Mouse (Mus musculus) midbrain, postnatal 0 days (tissue): Measurements from ENCODE around the gene Nmnat3. TPM values are rescaled to one million over a fixed set of nuclear protein-coding genes. Genes with fewer than 3 reads are reported as not detected.

ENCODE experiments used
- ATAC-seq: fragments of 200-750 bp; cut with Nextera tagmentation; 2 replicates; pipeline ENCODE4 v1.8.0; 2017; ENCODE audit warnings: moderate number of reproducible peaks, mild to moderate bottlenecking, moderate TSS enrichment, moderate library complexity; ENCODE audit not compliant: low FRiP score
- DNase-seq: peaks from one replicate; pipeline ENCODE4 v3.0.0-alpha.2; 2015; ENCODE audit warnings: low spot score
- H3K27ac ChIP-seq: fragments of 300-500 bp; sonication (generic); 2 replicates; pipeline ENCODE4 v1.5.1; 2014; ENCODE audit warnings: low read depth, mild to moderate bottlenecking, low read length, mixed read lengths
- H3K27me3 ChIP-seq: fragments of 300-500 bp; sonication (generic); 2 replicates; pipeline ENCODE4 v1.6.1; 2014; ENCODE audit warnings: low read length, control low read depth, mixed read lengths; ENCODE audit not compliant: insufficient read depth
- H3K36me3 ChIP-seq: fragments of 300-500 bp; sonication (generic); 2 replicates; pipeline ENCODE4 v1.6.1; 2014; ENCODE audit warnings: low read length, control low read depth, mixed read lengths; ENCODE audit not compliant: insufficient read depth
- H3K4me1 ChIP-seq: fragments of 300-500 bp; sonication (generic); 2 replicates; pipeline ENCODE4 v1.6.1; 2014; ENCODE audit warnings: mild to moderate bottlenecking, control low read depth, antibody characterized with exemption, low read length, mixed read lengths; ENCODE audit not compliant: insufficient read depth
- H3K4me2 ChIP-seq: fragments of 300-500 bp; sonication (generic); 2 replicates; pipeline ENCODE4 v1.6.1; 2014; ENCODE audit warnings: low read depth, mild to moderate bottlenecking, low read length, mixed read lengths; ENCODE audit not compliant: poor library complexity, severe bottlenecking
- H3K4me3 ChIP-seq: fragments of 300-500 bp; sonication (generic); 2 replicates; pipeline ENCODE4 v1.5.1; 2014; ENCODE audit warnings: low read depth, mild to moderate bottlenecking, low read length, moderate library complexity
- H3K9ac ChIP-seq: fragments of 300-500 bp; sonication (generic); replicated peaks from 2 replicates; pipeline ENCODE4 v1.6.1; 2014; ENCODE audit warnings: mild to moderate bottlenecking, low read length, moderate library complexity, mixed read lengths; ENCODE audit not compliant: poor library complexity, severe bottlenecking
- H3K9me3 ChIP-seq: fragments of 300-500 bp; sonication (generic); 2 replicates; pipeline ENCODE4 v1.6.1; 2016; ENCODE audit warnings: low read length, control low read depth
- CTCF ChIP-seq: IDR thresholded peaks from 2 replicates; pipeline ENCODE4 v1.5.1; 2016; ENCODE audit warnings: antibody characterized with exemption, mild to moderate bottlenecking
- WGBS: fragments of 180-500 bp; shearing (Covaris S2); extraction: QIAGEN DNeasy Blood & Tissue Kit; methylation state at CpG from one replicate; pipeline ENCODE4 v1.1.7; 2014; 5-methylcytosine and 5-hydroxymethylcytosine counted together
- polyA plus RNA-seq: library from polyadenylated mRNA; unstranded; fragments of >200 nt; fragmentation: Nextera tagmentation; extraction: Ambion mirVana; gene quantifications from 2 replicates; pipeline ENCODE4 v1.2.1, GENCODE M21; 2015
- total RNA-seq: library from RNA; depleted of rRNA; stranded (reverse); fragments of >200 nt; gene quantifications from 2 replicates; pipeline ENCODE4 v1.2.3, GENCODE M21; 2014

Gene Nmnat3
- total and polyA plus RNA-seq, 2 experiments from 2014 or later: 0.88 to 1.0 TPM

DNA sequence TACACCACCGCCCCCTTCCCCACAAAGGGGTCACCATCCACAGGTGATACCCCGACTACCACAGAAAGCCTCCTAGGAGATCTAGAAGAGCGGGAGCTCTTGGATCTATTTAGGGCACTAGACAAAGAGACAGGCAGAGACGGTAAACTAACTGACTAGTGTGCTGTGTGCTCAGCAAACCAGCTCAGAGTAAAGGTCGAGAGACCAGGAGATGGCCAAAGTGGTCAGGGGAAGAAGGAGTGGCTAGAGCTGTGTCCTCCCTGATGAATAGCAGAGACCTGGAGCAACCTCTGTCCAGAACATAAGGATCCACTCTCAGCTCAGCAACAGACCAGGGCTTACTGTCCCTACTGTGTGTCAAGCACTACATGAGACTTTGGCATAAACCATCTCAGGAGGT, 135.4 kb downstream of the Nmnat3 start, which contains the start of gene Rbp1:
Gene Rbp1, plus strand, starts transcription at position 306 of the 400 bp plus-strand sequence.
- TF ChIP-seq CTCF: no peak
- no peak within 1 kb of the TSS for H3K9ac ChIP-seq
- peak within 1 kb of the TSS; percentile 64; the same call in 1 of the 2 replicates for H3K4me2 ChIP-seq
- no peaks in the 10 kb centered on the region for H3K36me3 ChIP-seq
- ATAC-seq: no peak
- H3K4me3 ChIP-seq: no peak within 1 kb of the TSS
- H3K27me3 ChIP-seq: peaks cover 4% of the 10 kb centered on the region
- H3K27ac ChIP-seq: no peak within 1 kb of the TSS
- DNase-seq: no peak
- no peaks in the 10 kb centered on the region for H3K9me3 ChIP-seq
- H3K4me1 ChIP-seq: no peaks in the 10 kb centered on the region; the same call in 1 of the 2 replicates
- WGBS: 84% methylated on average over 5 of the region's 5 CpGs

GRCm38 (mm10) chr9:98423691-98424090, 136.5 kb downstream of the Nmnat3 start:
- no peak for ATAC-seq
- H3K27ac ChIP-seq: no peak overlapping the region

GRCm38 (mm10) chr9:98424291-98424690, 137.1 kb downstream of the Nmnat3 start:
- Histone ChIP-seq H3K9ac (peak overlapping the region; percentile 42), H3K4me3 (peak overlapping the region; percentile 39), H3K36me3 (no peaks in the 10 kb centered on the region), H3K27ac (no peak overlapping the region), H3K27me3 (peaks cover 4% of the 10 kb centered on the region), H3K9me3 (no peaks in the 10 kb centered on the region), H3K4me2 (peak overlapping the region; percentile 64), H3K4me1 (no peaks in the 10 kb centered on the region; the same call in 1 of the 2 replicates)
- ATAC-seq: no peak
- WGBS: 5% methylated on average over 8 of the region's 8 CpGs
- no peak for TF ChIP-seq CTCF
- DNase-seq: no peak

More at GRCm38 (mm10) chr9:98423691-98424090, 136.5 kb downstream of the Nmnat3 start:
- WGBS: 16% methylated on average over 4 of the region's 4 CpGs
- H3K4me2 ChIP-seq: peak overlapping the region; percentile 64; the same call in 1 of the 2 replicates
- no peaks in the 10 kb centered on the region for H3K36me3 ChIP-seq
- H3K27me3 ChIP-seq: peaks cover 4% of the 10 kb centered on the region
- H3K9me3 ChIP-seq: no peaks in the 10 kb centered on the region
- no peak for DNase-seq
- no peak for TF ChIP-seq CTCF
- H3K4me3 ChIP-seq: no peak overlapping the region
- no peaks in the 10 kb centered on the region; the same call in 1 of the 2 replicates for H3K4me1 ChIP-seq
- H3K9ac ChIP-seq: no peak overlapping the region; the same call in 1 of the 2 replicates

GRCm38 (mm10) chr9:98424725-98425210, 137.5 kb downstream of the Nmnat3 start:
- Histone ChIP-seq H3K4me1 (no peaks in the 10 kb centered on the region; the same call in 1 of the 2 replicates), H3K36me3 (no peaks in the 10 kb centered on the region), H3K4me3 (peak overlapping the region; percentile 39), H3K27me3 (peaks cover 4% of the 10 kb centered on the region; the same call in 1 of the 2 replicates), H3K27ac (no peak overlapping the region), H3K4me2 (peak overlapping the region; percentile 64), H3K9me3 (no peaks in the 10 kb centered on the region), H3K9ac (peak overlapping the region; percentile 42)
- DNase-seq (no peak), ATAC-seq (peak; percentile 42; the same call in 1 of the 2 replicates)
- 1% methylated on average over 37 of the region's 42 CpGs for WGBS
- TF ChIP-seq CTCF: no peak

DNA sequence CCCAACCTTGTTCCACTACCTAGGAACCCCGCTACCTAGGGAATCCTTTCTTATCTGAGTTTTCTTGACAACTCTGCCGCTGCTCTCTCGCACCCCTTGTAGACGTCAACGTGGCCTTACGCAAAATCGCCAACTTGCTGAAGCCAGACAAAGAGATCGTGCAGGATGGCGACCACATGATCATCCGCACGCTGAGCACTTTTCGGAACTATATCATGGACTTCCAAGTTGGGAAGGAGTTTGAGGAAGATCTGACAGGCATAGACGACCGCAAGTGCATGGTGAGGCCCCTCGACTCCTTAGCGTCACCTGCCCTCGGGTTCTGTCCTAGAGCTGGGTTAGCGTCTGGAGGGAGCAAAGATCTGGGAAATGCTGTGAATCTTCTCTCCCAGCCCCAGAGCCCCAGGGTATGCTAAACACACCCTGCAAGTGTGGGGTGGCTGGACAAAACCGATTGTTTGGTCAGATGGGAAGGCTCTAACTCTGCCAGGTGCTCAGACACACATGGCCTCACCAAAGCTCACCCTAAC, 138.2 kb downstream of the Nmnat3 start:
- DNase-seq (no peak), ATAC-seq (0 out of 2 replicates have a peak, but pooled peaks have one; percentile 8)
- Histone ChIP-seq H3K27ac (no peak overlapping the region), H3K36me3 (no peaks in the 10 kb centered on the region), H3K4me1 (no peaks in the 10 kb centered on the region; the same call in 1 of the 2 replicates), H3K4me2 (peak overlapping the region; percentile 64), H3K9ac (no peak overlapping the region), H3K4me3 (peak overlapping the region; percentile 39), H3K27me3 (peaks cover 4% of the 10 kb centered on the region; the same call in 1 of the 2 replicates), H3K9me3 (no peaks in the 10 kb centered on the region)
- 15% methylated on average over 19 of the region's 19 CpGs for WGBS
- no peak for TF ChIP-seq CTCF

DNA sequence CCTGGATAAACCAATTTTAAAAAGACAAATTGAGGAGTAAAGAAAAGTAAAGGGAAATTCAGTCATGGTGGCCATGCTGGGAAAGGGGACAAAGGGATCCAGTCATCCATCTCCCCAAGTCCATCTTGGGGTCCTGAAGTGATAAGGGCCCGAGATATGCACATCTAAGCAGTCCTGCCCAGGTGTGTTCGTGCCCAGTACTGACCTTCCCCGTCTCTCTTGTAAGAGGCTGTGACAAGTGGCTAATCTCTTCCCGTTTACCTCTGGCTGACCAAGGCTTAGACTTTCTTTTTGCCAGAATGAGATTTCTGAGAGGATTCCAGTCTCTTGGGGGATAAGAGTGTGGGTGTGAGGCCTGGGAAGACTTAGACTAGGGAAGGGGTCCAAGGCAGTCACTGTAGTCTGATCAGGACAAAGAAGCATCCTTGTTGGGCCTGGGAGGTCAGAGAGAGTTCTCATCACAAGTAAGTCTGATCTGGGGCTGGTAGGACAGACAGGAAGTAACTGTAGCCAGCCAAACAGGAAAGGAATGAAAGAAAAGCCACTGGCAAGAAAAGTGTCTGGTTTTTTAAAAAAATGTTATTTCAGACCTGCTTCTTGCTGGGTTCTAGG, 140.8 kb downstream of the Nmnat3 start:
- no peak for TF ChIP-seq CTCF
- H3K4me2 ChIP-seq: no peak overlapping the region
- WGBS: 74% methylated on average over 4 of the region's 4 CpGs

More for the DNA sequence above, 140.8 kb downstream of the Nmnat3 start:
- no peaks in the 10 kb centered on the region for H3K36me3 ChIP-seq
- no peak overlapping the region for H3K9ac ChIP-seq
- H3K27me3 ChIP-seq: peaks cover 4% of the 10 kb centered on the region; the same call in 1 of the 2 replicates
- no peaks in the 10 kb centered on the region; the same call in 1 of the 2 replicates for H3K4me1 ChIP-seq
- H3K4me3 ChIP-seq: no peak overlapping the region
- ATAC-seq (no peak), DNase-seq (no peak)
- H3K27ac ChIP-seq: no peak overlapping the region
- no peaks in the 10 kb centered on the region for H3K9me3 ChIP-seq
